Mouse (Mus musculus) neural tube, embryonic 11.5 days (tissue): ENCODE measurements at regions not wholly inside any gene's neighbourhood (a gene's known extent, or its start where the extent isn't known, plus 50 kb on each side); places are given as distances from the start of the nearest gene placed in this dataset.

ENCODE experiments used
- ATAC-seq: fragments of 200-750 bp; cut with Nextera tagmentation; 2 replicates; pipeline ENCODE4 v1.8.0; 2017; ENCODE audit warnings: moderate number of reproducible peaks, mild to moderate bottlenecking, moderate TSS enrichment, moderate library complexity; ENCODE audit not compliant: insufficient read depth, low FRiP score, low TSS enrichment
- DNase-seq: peaks from one replicate; pipeline ENCODE4 v3.0.0-alpha.2; 2015; ENCODE audit warnings: low spot score
- H3K27ac ChIP-seq: fragments of 300-500 bp; sonication (generic); 2 replicates; pipeline ENCODE4 v1.5.1; 2014; ENCODE audit warnings: low read depth, mild to moderate bottlenecking, low read length
- H3K27me3 ChIP-seq: fragments of 300-500 bp; sonication (generic); 2 replicates; pipeline ENCODE4 v1.6.1; 2014; ENCODE audit warnings: mild to moderate bottlenecking, low read length, mixed read lengths; ENCODE audit not compliant: control insufficient read depth, insufficient read depth
- H3K36me3 ChIP-seq: fragments of 300-500 bp; sonication (generic); 2 replicates; pipeline ENCODE4 v1.6.1; 2014; ENCODE audit warnings: mild to moderate bottlenecking, low read length, moderate library complexity, mixed read lengths; ENCODE audit not compliant: control insufficient read depth, insufficient read depth
- H3K4me1 ChIP-seq: fragments of 300-500 bp; sonication (generic); 2 replicates; pipeline ENCODE4 v1.6.1; 2014; ENCODE audit warnings: low read length, mixed read lengths; ENCODE audit not compliant: control insufficient read depth, insufficient read depth
- H3K4me2 ChIP-seq: fragments of 300-500 bp; sonication (generic); 2 replicates; pipeline ENCODE4 v1.6.1; 2014; ENCODE audit warnings: low read depth, mild to moderate bottlenecking, moderate library complexity
- H3K4me3 ChIP-seq: fragments of 300-500 bp; sonication (generic); 2 replicates; pipeline ENCODE4 v1.5.1; 2014; ENCODE audit warnings: low read depth, low read length
- H3K9ac ChIP-seq: fragments of 300-500 bp; sonication (generic); 2 replicates; pipeline ENCODE4 v1.6.1; 2014; ENCODE audit warnings: mild to moderate bottlenecking, low read length
- H3K9me3 ChIP-seq: fragments of 300-500 bp; sonication (generic); 2 replicates; pipeline ENCODE4 v1.6.1; 2016; ENCODE audit warnings: low read length; ENCODE audit not compliant: control insufficient read depth
- WGBS: fragments of 180-500 bp; shearing (Covaris S2); extraction: QIAGEN DNeasy Blood & Tissue Kit; methylation state at CpG from one replicate; pipeline ENCODE4 v1.1.7; 2014; 5-methylcytosine and 5-hydroxymethylcytosine counted together

GRCm38 (mm10) chr4:131459746-131460145 is 378.3 kb downstream of the Ptpru start:
- no peak overlapping the region for H3K4me3 ChIP-seq
- 83% methylated on average over 5 of the region's 5 CpGs for WGBS
- H3K9ac ChIP-seq, result no peak overlapping the region
- peaks cover 5% of the 10 kb centered on the region; the same call in 1 of the 2 replicates for H3K4me1 ChIP-seq
- ATAC-seq, result no peak
- no peaks in the 10 kb centered on the region for H3K27me3 ChIP-seq
- no peak overlapping the region for H3K4me2 ChIP-seq
- H3K36me3 ChIP-seq, result no peaks in the 10 kb centered on the region
- H3K9me3 ChIP-seq, result peaks cover 4% of the 10 kb centered on the region; the same call in 1 of the 2 replicates
- no peak overlapping the region for H3K27ac ChIP-seq
- DNase-seq, result no peak

GRCm38 (mm10) chr4:131461312-131461711 is 376.8 kb downstream of the Ptpru start:
- H3K4me2 ChIP-seq, result no peak overlapping the region
- WGBS, result 31% methylated on average over 4 of the region's 4 CpGs
- H3K4me3 ChIP-seq, result no peak overlapping the region
- ATAC-seq (no peak), DNase-seq (no peak)
- H3K36me3 ChIP-seq, result no peaks in the 10 kb centered on the region
- H3K4me1 ChIP-seq, result peaks cover 5% of the 10 kb centered on the region; the same call in 1 of the 2 replicates
- no peak overlapping the region for H3K9ac ChIP-seq
- H3K27me3 ChIP-seq, result no peaks in the 10 kb centered on the region
- H3K27ac ChIP-seq, result no peak overlapping the region
- H3K9me3 ChIP-seq, result peaks cover 4% of the 10 kb centered on the region; the same call in 1 of the 2 replicates

- Histone ChIP-seq H3K27ac (no peak overlapping the region; the same call in 1 of the 2 replicates), H3K4me2 (no peak overlapping the region), H3K9me3 (peaks cover 4% of the 10 kb centered on the region; the same call in 1 of the 2 replicates), H3K9ac (no peak overlapping the region), H3K36me3 (no peaks in the 10 kb centered on the region), H3K4me1 (peaks cover 5% of the 10 kb centered on the region; the same call in 1 of the 2 replicates), H3K27me3 (no peaks in the 10 kb centered on the region), H3K4me3 (no peak overlapping the region)
- WGBS, result 36% methylated on average over 7 of the region's 7 CpGs
- ATAC-seq (no peak), DNase-seq (peak; percentile 19)
Observed at GRCm38 (mm10) chr4:131461728-131462127, 376.4 kb downstream of the Ptpru start.

DNA sequence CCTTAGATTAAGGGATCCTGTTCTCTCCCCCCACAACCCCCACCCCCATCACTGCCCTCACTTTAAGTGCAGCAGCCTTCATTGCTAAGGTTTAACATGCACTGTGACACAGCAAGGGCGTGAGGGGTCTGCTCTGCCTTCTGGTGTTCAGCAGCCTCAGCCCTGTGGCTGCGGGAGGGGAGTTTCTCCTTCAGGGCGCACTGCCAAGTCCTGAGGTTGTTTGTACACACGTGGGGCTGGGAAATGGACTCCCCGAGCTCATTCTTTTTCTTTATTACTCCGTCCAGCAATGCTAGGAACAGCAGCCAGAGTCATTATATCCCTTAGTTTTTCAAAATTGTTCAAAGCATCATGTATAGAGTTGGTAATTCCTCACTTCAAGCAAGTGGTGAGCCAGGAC is 363.1 kb downstream of the Ptpru start:
- Histone ChIP-seq H3K9ac (no peak overlapping the region), H3K4me2 (no peak overlapping the region), H3K36me3 (no peaks in the 10 kb centered on the region), H3K27me3 (no peaks in the 10 kb centered on the region), H3K27ac (no peak overlapping the region), H3K9me3 (no peaks in the 10 kb centered on the region), H3K4me3 (no peak overlapping the region), H3K4me1 (no peaks in the 10 kb centered on the region)
- no peak for ATAC-seq
- 75% methylated on average over 6 of the region's 6 CpGs for WGBS
- no peak for DNase-seq

GRCm38 (mm10) chr4:131478923-131479322 is 359.2 kb downstream of the Ptpru start:
- no peak overlapping the region for H3K27ac ChIP-seq
- H3K27me3 ChIP-seq, result no peaks in the 10 kb centered on the region
- no peak overlapping the region for H3K4me3 ChIP-seq
- H3K4me2 ChIP-seq, result no peak overlapping the region
- no peak overlapping the region for H3K9ac ChIP-seq
- peaks cover under 1% of the 10 kb centered on the region; the same call in 1 of the 2 replicates for H3K4me1 ChIP-seq
- ATAC-seq (no peak), DNase-seq (no peak)
- no peaks in the 10 kb centered on the region for H3K36me3 ChIP-seq
- H3K9me3 ChIP-seq, result no peaks in the 10 kb centered on the region
- WGBS, result 65% methylated on average over 9 of the region's 9 CpGs

DNA sequence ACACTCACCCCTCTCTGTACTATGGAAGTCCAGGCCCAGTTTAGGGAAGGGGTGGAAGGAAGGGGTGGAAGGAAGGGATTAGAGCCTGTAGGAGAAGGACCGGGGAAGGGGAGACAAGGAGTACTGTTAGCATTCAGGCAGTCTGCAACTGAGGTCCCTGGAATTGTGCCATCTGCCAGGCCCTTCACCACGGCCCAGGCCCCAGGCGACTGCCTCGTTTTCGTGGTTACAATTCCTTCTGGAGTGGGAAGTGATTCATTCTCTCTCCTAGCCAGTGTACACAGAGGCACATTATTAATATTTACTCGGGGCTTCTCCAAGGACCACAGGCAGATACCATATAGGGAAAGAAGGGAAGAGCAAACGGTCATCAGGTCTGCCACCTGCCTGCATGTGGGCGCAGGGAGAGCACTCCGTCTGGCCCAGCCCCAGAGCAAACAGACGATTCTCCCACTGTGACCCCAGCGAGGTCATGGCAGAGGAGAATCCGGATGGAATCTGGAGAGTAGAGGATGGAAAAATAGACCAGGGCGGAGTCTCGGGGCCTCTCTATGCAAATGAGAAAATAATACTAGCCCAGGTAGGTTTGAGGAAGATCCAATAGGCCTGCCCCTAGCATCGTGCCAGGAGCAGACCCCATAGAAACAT is 354.0 kb downstream of the Ptpru start:
- no peak for ATAC-seq

DNA sequence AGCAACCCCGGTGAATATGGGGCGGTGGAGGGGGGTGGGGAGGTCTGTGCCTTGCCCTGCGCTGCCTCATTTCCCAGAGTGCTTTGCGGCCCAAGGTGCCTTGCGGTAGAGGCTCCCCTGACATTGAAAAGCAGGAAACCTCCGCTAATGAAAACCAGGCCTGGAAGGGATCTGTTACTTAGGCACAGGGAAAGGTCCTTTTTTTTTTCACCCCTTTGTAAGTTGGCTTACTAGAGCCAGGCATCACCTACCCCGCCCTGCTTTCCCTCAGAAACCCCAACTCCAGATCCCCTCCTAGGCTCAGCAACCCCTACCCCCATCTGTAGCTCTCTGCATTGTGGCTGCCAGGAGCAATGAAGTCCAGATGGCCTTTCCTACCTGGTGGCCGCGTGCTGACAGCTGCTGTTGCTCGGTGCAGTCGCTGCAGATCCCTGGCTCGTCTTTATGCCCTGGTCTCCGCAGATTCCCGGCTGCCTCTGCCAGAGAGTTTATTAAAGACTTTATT is 353.4 kb downstream of the Ptpru start:
- Histone ChIP-seq H3K9me3 (no peaks in the 10 kb centered on the region), H3K4me3 (no peak overlapping the region), H3K4me2 (no peak overlapping the region), H3K4me1 (peaks cover 20% of the 10 kb centered on the region), H3K27ac (no peak overlapping the region), H3K36me3 (no peaks in the 10 kb centered on the region), H3K9ac (no peak overlapping the region), H3K27me3 (no peaks in the 10 kb centered on the region)
- DNase-seq, result peak; percentile 59
- no peak for ATAC-seq
- 38% methylated on average over 14 of the region's 14 CpGs for WGBS

More for the DNA sequence above, 354.0 kb downstream of the Ptpru start:
- Histone ChIP-seq H3K4me2 (no peak overlapping the region), H3K4me3 (no peak overlapping the region), H3K36me3 (no peaks in the 10 kb centered on the region), H3K27me3 (no peaks in the 10 kb centered on the region), H3K4me1 (peaks cover 19% of the 10 kb centered on the region), H3K9ac (no peak overlapping the region), H3K27ac (no peak overlapping the region), H3K9me3 (no peaks in the 10 kb centered on the region)
- WGBS, result 59% methylated on average over 15 of the region's 15 CpGs
- DNase-seq, result no peak

- no peak overlapping the region for H3K9ac ChIP-seq
- H3K9me3 ChIP-seq, result no peaks in the 10 kb centered on the region
- 82% methylated on average over 13 of the region's 13 CpGs for WGBS
- no peak overlapping the region for H3K27ac ChIP-seq
- ATAC-seq (no peak), DNase-seq (no peak)
- H3K36me3 ChIP-seq, result no peaks in the 10 kb centered on the region
- no peak overlapping the region for H3K4me2 ChIP-seq
- peaks cover 20% of the 10 kb centered on the region for H3K4me1 ChIP-seq
- H3K4me3 ChIP-seq, result no peak overlapping the region
- no peaks in the 10 kb centered on the region for H3K27me3 ChIP-seq
Observed at GRCm38 (mm10) chr4:131485126-131485825, 352.8 kb downstream of the Ptpru start.
